17 mouse cellular contexts compared by ENCODE assay signal in the genomic region with DNA sequence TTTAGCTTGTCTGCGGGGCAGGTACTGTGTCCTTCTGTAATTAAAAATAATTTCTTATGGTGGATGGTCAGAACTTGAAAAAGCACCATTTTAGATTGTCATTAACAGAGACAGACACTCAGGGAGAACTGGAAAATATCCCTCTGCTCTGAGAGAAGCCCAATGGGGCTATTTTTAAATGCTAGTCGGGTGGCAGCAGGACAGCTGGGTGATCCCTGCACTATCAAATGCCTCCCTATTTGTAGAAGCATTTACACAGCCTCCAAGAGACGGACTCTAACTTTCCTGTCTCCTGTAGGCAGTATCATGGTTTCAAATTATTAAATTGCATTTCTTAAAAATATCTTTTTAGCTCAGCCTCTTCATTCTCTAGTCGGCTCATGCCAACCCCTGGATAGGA.
A peak's percentile ranks its signal among the peaks of the same experiment; 100 is the strongest.
DNase-seq lines count a peak whose midpoint lies in the region; ATAC-seq and TF ChIP-seq lines count a peak whose summit lies in the region.
"Had no signal": no experiment of that assay in that cellular context is flagged by ENCODE, and none has a peak within 500 bp of the region (broad histone marks: within the 10 kb centered on the region; RNA-seq: fewer than 3 reads in every experiment).

No protein-coding gene starts in this region.

- H3K4me3 ChIP-seq in heart, adult 2 months: no peak overlapping the region
- H3K4me3 ChIP-seq in heart, embryonic 13.5 days: no peak overlapping the region
- H3K4me3 ChIP-seq: hindbrain, embryonic 15.5 days; midbrain, embryonic 10.5 days had no signal

- TF ChIP-seq EP300 in heart, adult 2 months (IDR thresholded peaks at IDR 0.05; ENCODE audit: insufficient read depth, low read depth, low read length): no peak

- no peaks in the 10 kb centered on the region for H3K27me3 ChIP-seq in heart, adult 2 months (ENCODE audit: control insufficient read depth, insufficient read depth, low read length)
- H3K27me3 ChIP-seq in heart, embryonic 13.5 days (replicated peaks): no peaks in the 10 kb centered on the region
- H3K27me3 ChIP-seq: hindbrain, embryonic 15.5 days had no signal

- H3K9me3 ChIP-seq in heart, embryonic 13.5 days: no peaks in the 10 kb centered on the region
- H3K9me3 ChIP-seq: hindbrain, embryonic 15.5 days; midbrain, embryonic 10.5 days had no signal

- no peaks in the 10 kb centered on the region for H3K36me3 ChIP-seq in heart, adult 2 months (ENCODE audit: control insufficient read depth, insufficient read depth, low read length)
- H3K36me3 ChIP-seq in heart, embryonic 13.5 days: no peaks in the 10 kb centered on the region
- H3K36me3 ChIP-seq: hindbrain, embryonic 15.5 days; midbrain, embryonic 10.5 days had no signal

- no peak overlapping the region for H3K9ac ChIP-seq in heart, adult 2 months (ENCODE audit: low read depth, low read length)
- no peak overlapping the region for H3K9ac ChIP-seq in heart, embryonic 13.5 days
- H3K9ac ChIP-seq: hindbrain, embryonic 15.5 days had no signal

- WGBS in heart, adult 2 months: 38% methylated on average over 4 of the region's 4 CpGs
- WGBS in heart, embryonic 13.5 days: 41% methylated on average over 4 of the region's 4 CpGs

- no peak for ATAC-seq in heart, embryonic 13.5 days (ENCODE audit: extremely low read depth, insufficient number of reproducible peaks, low FRiP score, low TSS enrichment)
- ATAC-seq: forebrain, embryonic 16.5 days had no signal

- peak overlapping the region; percentile 31 for H3K4me2 ChIP-seq in heart, embryonic 13.5 days
- H3K4me2 ChIP-seq: hindbrain, embryonic 15.5 days had no signal

- H3K79me2 ChIP-seq in heart, adult 2 months (replicated peaks; ENCODE audit: control insufficient read depth, insufficient read depth, low read length): no peaks in the 10 kb centered on the region

- H3K4me1 ChIP-seq in heart, adult 2 months (ENCODE audit: control insufficient read depth, insufficient read depth, low read length): peaks cover 2% of the 10 kb centered on the region; the same call in 1 of the 2 replicates
- peaks cover 39% of the 10 kb centered on the region for H3K4me1 ChIP-seq in heart, embryonic 13.5 days
- H3K4me1 ChIP-seq: midbrain, embryonic 10.5 days had no signal

- peak overlapping the region; percentile 11; the same call in 1 of the 2 replicates for H3K27ac ChIP-seq in heart, adult 2 months
- peak overlapping the region; percentile 83 for H3K27ac ChIP-seq in heart, embryonic 13.5 days (replicated peaks)
- H3K27ac ChIP-seq: hindbrain, embryonic 15.5 days; macrophage; midbrain, embryonic 10.5 days had no signal

- TF ChIP-seq CTCF in heart, adult 2 months (IDR thresholded peaks at IDR 0.05): no peak

- TF ChIP-seq POLR2A in heart, adult 2 months (IDR thresholded peaks at IDR 0.05; ENCODE audit: insufficient read depth, low read depth, low read length): no peak

- peak; percentile 59 for DNase-seq in gastrocnemius, adult 18-20 months (ENCODE audit: low spot score)
- DNase-seq in gastrocnemius, postnatal 10 days: no peak
- DNase-seq in heart, adult 2 months: peak in 1 of 2 experiments; percentile 7
- peak; percentile 26 for DNase-seq in heart, postnatal 4 days
- DNase-seq in right cerebral cortex, postnatal 25 days: no peak
- DNase-seq in left cerebral cortex, postnatal 14 days (ENCODE audit: low spot score in 2 of 2): no peak
- no peak for DNase-seq in right cerebral cortex, postnatal 14 days
- DNase-seq: adrenal gland, postnatal 25 days; cerebellum, adult 8-10 months; kidney, adult 2 months; kidney, postnatal 10 days; spleen, adult 18-20 months had no signal

- intact Hi-C loops in heart, adult 2 months (cut with DNase I): no loop called here
- intact Hi-C loops in left cerebral cortex, postnatal 14 days (cut with DNase I): no loop called here

Comparison
In these comparisons a context has a peak if more than half of its experiments do, and no peak if none do; other contexts are left out.
1. DNase-seq: peak in gastrocnemius, adult 18-20 months (single experiment) and heart, postnatal 4 days (single experiment); none in gastrocnemius, postnatal 10 days (single experiment), right cerebral cortex, postnatal 25 days (single experiment), left cerebral cortex, postnatal 14 days (0 of 2) and right cerebral cortex, postnatal 14 days (single experiment).